Mouse (Mus musculus) hindbrain, embryonic 11.5 days (tissue): ENCODE measurements around the gene Gas7. TPM values are rescaled to one million over a fixed set of nuclear protein-coding genes. Genes with fewer than 3 reads are reported as not detected.

ENCODE experiments used
- ATAC-seq: fragments of 200-750 bp; cut with Nextera tagmentation; 2 replicates; pipeline ENCODE4 v1.8.0; 2017; ENCODE audit warnings: mild to moderate bottlenecking, moderate TSS enrichment, moderate library complexity; ENCODE audit not compliant: low FRiP score
- DNase-seq: peaks from one replicate; pipeline ENCODE4 v3.0.0-alpha.2; 2015; ENCODE audit warnings: low spot score
- H3K27ac ChIP-seq: fragments of 300-500 bp; sonication (generic); 2 replicates; pipeline ENCODE4 v1.5.1; 2014; ENCODE audit warnings: mild to moderate bottlenecking, low read depth, low read length
- H3K27me3 ChIP-seq: fragments of 300-500 bp; sonication (generic); 2 replicates; pipeline ENCODE4 v1.6.1; 2014; ENCODE audit warnings: mild to moderate bottlenecking, low read length, moderate library complexity, mixed read lengths; ENCODE audit not compliant: control insufficient read depth, insufficient read depth
- H3K36me3 ChIP-seq: fragments of 300-500 bp; sonication (generic); 2 replicates; pipeline ENCODE4 v1.6.1; 2014; ENCODE audit warnings: mild to moderate bottlenecking, low read length, moderate library complexity, mixed read lengths; ENCODE audit not compliant: control insufficient read depth, insufficient read depth
- H3K4me1 ChIP-seq: fragments of 300-500 bp; sonication (generic); replicated peaks from 2 replicates; pipeline ENCODE4 v1.6.1; 2014; ENCODE audit warnings: low read length, mixed read lengths; ENCODE audit not compliant: control insufficient read depth, insufficient read depth
- H3K4me2 ChIP-seq: fragments of 300-500 bp; sonication (generic); replicated peaks from 2 replicates; pipeline ENCODE4 v1.6.1; 2014; ENCODE audit warnings: mild to moderate bottlenecking, low read depth, low read length
- H3K4me3 ChIP-seq: fragments of 300-500 bp; sonication (generic); 2 replicates; pipeline ENCODE4 v1.5.1; 2014; ENCODE audit warnings: low read depth, low read length
- H3K9ac ChIP-seq: fragments of 300-500 bp; sonication (generic); 2 replicates; pipeline ENCODE4 v1.6.1; 2014; ENCODE audit warnings: low read depth, low read length
- H3K9me3 ChIP-seq: fragments of 300-500 bp; sonication (generic); 2 replicates; pipeline ENCODE4 v1.6.1; 2016; ENCODE audit warnings: low read length; ENCODE audit not compliant: control insufficient read depth
- WGBS: fragments of 180-500 bp; shearing (Covaris S2); extraction: QIAGEN DNeasy Blood & Tissue Kit; methylation state at CpG from one replicate; pipeline ENCODE4 v1.1.7; 2014; 5-methylcytosine and 5-hydroxymethylcytosine counted together
- polyA plus RNA-seq: library from polyadenylated mRNA; unstranded; fragments of >200 nt; fragmentation: Nextera tagmentation; extraction: Ambion mirVana; gene quantifications from 2 replicates; pipeline ENCODE4 v1.2.1, GENCODE M21; 2014

Gene Gas7
- polyA plus RNA-seq, 1 experiment from 2014 or later: 4.2 TPM

- 92% methylated on average over 8 of the region's 8 CpGs for WGBS
- Histone ChIP-seq H3K4me2 (no peak overlapping the region), H3K4me1 (no peaks in the 10 kb centered on the region), H3K4me3 (no peak overlapping the region), H3K9ac (no peak overlapping the region), H3K9me3 (no peaks in the 10 kb centered on the region), H3K36me3 (no peaks in the 10 kb centered on the region), H3K27ac (no peak overlapping the region), H3K27me3 (no peaks in the 10 kb centered on the region)
- no peak for DNase-seq
- ATAC-seq: no peak
Measured at GRCm38 (mm10) chr11:67661465-67661864, 206.2 kb downstream of the Gas7 start.

- DNase-seq: no peak
- Histone ChIP-seq H3K9ac (no peak overlapping the region), H3K36me3 (no peaks in the 10 kb centered on the region), H3K27me3 (no peaks in the 10 kb centered on the region), H3K9me3 (no peaks in the 10 kb centered on the region), H3K4me2 (no peak overlapping the region), H3K4me1 (no peaks in the 10 kb centered on the region), H3K4me3 (no peak overlapping the region), H3K27ac (no peak overlapping the region)
- ATAC-seq: no peak
- WGBS: 92% methylated on average over 4 of the region's 4 CpGs
Measured at GRCm38 (mm10) chr11:67663437-67663836, 208.2 kb downstream of the Gas7 start.

- Histone ChIP-seq H3K27ac (no peak overlapping the region), H3K9ac (no peak overlapping the region), H3K4me3 (no peak overlapping the region), H3K27me3 (no peaks in the 10 kb centered on the region), H3K9me3 (no peaks in the 10 kb centered on the region), H3K4me1 (no peaks in the 10 kb centered on the region), H3K36me3 (no peaks in the 10 kb centered on the region), H3K4me2 (no peak overlapping the region)
- 85% methylated on average over 3 of the region's 3 CpGs for WGBS
- DNase-seq (no peak), ATAC-seq (no peak)
Measured at GRCm38 (mm10) chr11:67664261-67664660, 209.0 kb downstream of the Gas7 start.

- WGBS: 86% methylated on average over 6 of the region's 6 CpGs
- no peak for ATAC-seq
- Histone ChIP-seq H3K9me3 (no peaks in the 10 kb centered on the region), H3K27ac (no peak overlapping the region), H3K27me3 (no peaks in the 10 kb centered on the region), H3K4me2 (no peak overlapping the region), H3K4me1 (no peaks in the 10 kb centered on the region), H3K9ac (no peak overlapping the region), H3K4me3 (no peak overlapping the region), H3K36me3 (no peaks in the 10 kb centered on the region)
- DNase-seq: no peak
Measured at GRCm38 (mm10) chr11:67664918-67665317, 209.7 kb downstream of the Gas7 start.

- ATAC-seq: no peak
- 82% methylated on average over 5 of the region's 5 CpGs for WGBS
Measured at GRCm38 (mm10) chr11:67666129-67666528, 210.9 kb downstream of the Gas7 start.

GRCm38 (mm10) chr11:67667531-67668332, 212.5 kb downstream of the Gas7 start:
- DNase-seq: no peak
- H3K4me1 ChIP-seq: no peaks in the 10 kb centered on the region
- no peaks in the 10 kb centered on the region for H3K27me3 ChIP-seq
- 84% methylated on average over 13 of the region's 13 CpGs for WGBS
- no peak overlapping the region for H3K4me3 ChIP-seq
- no peak overlapping the region for H3K9ac ChIP-seq
- no peak for ATAC-seq
- no peaks in the 10 kb centered on the region for H3K9me3 ChIP-seq
- H3K4me2 ChIP-seq: no peak overlapping the region
- H3K27ac ChIP-seq: no peak overlapping the region
- no peaks in the 10 kb centered on the region for H3K36me3 ChIP-seq

More at GRCm38 (mm10) chr11:67666129-67666528, 210.9 kb downstream of the Gas7 start:
- Histone ChIP-seq H3K36me3 (no peaks in the 10 kb centered on the region), H3K4me3 (no peak overlapping the region), H3K4me1 (no peaks in the 10 kb centered on the region), H3K4me2 (no peak overlapping the region), H3K27me3 (no peaks in the 10 kb centered on the region), H3K9ac (no peak overlapping the region), H3K9me3 (no peaks in the 10 kb centered on the region), H3K27ac (no peak overlapping the region)
- no peak for DNase-seq

- Histone ChIP-seq H3K27ac (no peak overlapping the region), H3K4me1 (no peaks in the 10 kb centered on the region), H3K27me3 (no peaks in the 10 kb centered on the region), H3K9me3 (no peaks in the 10 kb centered on the region), H3K9ac (no peak overlapping the region), H3K36me3 (no peaks in the 10 kb centered on the region), H3K4me3 (no peak overlapping the region), H3K4me2 (no peak overlapping the region)
- ATAC-seq (no peak), DNase-seq (no peak)
- 89% methylated on average over 3 of the region's 3 CpGs for WGBS
Measured at GRCm38 (mm10) chr11:67668460-67669007, 213.3 kb downstream of the Gas7 start.

- DNase-seq (no peak), ATAC-seq (no peak)
- H3K4me3 ChIP-seq: no peak overlapping the region
- no peaks in the 10 kb centered on the region for H3K27me3 ChIP-seq
- no peak overlapping the region for H3K9ac ChIP-seq
- H3K27ac ChIP-seq: no peak overlapping the region
- no peaks in the 10 kb centered on the region for H3K4me1 ChIP-seq
- H3K9me3 ChIP-seq: no peaks in the 10 kb centered on the region
- 95% methylated on average over 6 of the region's 6 CpGs for WGBS
- H3K4me2 ChIP-seq: no peak overlapping the region
- H3K36me3 ChIP-seq: no peaks in the 10 kb centered on the region
Measured at GRCm38 (mm10) chr11:67670031-67670430, 214.8 kb downstream of the Gas7 start.

- 74% methylated on average over 5 of the region's 5 CpGs for WGBS
- no peak for DNase-seq
- no peaks in the 10 kb centered on the region for H3K9me3 ChIP-seq
- H3K9ac ChIP-seq: no peak overlapping the region
- H3K36me3 ChIP-seq: no peaks in the 10 kb centered on the region
- H3K4me1 ChIP-seq: no peaks in the 10 kb centered on the region
- no peak overlapping the region for H3K4me2 ChIP-seq
- ATAC-seq: no peak
- no peak overlapping the region for H3K4me3 ChIP-seq
- H3K27ac ChIP-seq: no peak overlapping the region
- no peaks in the 10 kb centered on the region for H3K27me3 ChIP-seq
Measured at GRCm38 (mm10) chr11:67672140-67672539, 216.9 kb downstream of the Gas7 start.
